Mouse (Mus musculus): ENCODE data around the gene Rdh19. TPM values are rescaled to one million over a fixed set of nuclear protein-coding genes. Genes with fewer than 3 reads are reported as not detected.

Gene Rdh19
- total RNA-seq, 2 experiments from 2014 or later: not detected

Other genes starting within 250 kb of the Rdh19 start
- 100 to 1,000 TPM; 286 to 296 TPM for gene Lrp1, start 228.8 kb upstream of the Rdh19 start, total RNA-seq (2021)
- 1 to 10 TPM; 6.0 to 6.1 TPM for gene Stat6, start 206.9 kb upstream of the Rdh19 start, total RNA-seq (2021)
- gene Nemp1, start 183.0 kb upstream of the Rdh19 start, total RNA-seq (2021): 1 to 10 TPM; 4.8 to 5.6 TPM
- gene Nab2, start 181.4 kb upstream of the Rdh19 start, total RNA-seq (2021): 10 to 100 TPM; 21.5 to 21.9 TPM
- gene Myo1a, start 144.8 kb upstream of the Rdh19 start, total RNA-seq (2021): under 1 TPM; 0.46 to 0.82 TPM
- gene Tac2, start 125.5 kb upstream of the Rdh19 start, total RNA-seq (2021): 1 to 10 TPM; 2.8 to 4.3 TPM
- gene Zbtb39, start 110.4 kb upstream of the Rdh19 start, total RNA-seq (2021): 10 to 100 TPM; 14.5 to 15.1 TPM
- 1 to 10 TPM; 1.1 to 1.4 TPM for gene Gpr182, start 98.2 kb upstream of the Rdh19 start, total RNA-seq (2021)
- gene Rdh1, start 90.2 kb upstream of the Rdh19 start, total RNA-seq (2021): under 1 TPM; 0.22 TPM
- not detected for gene Rdh16f1, start 90.1 kb upstream of the Rdh19 start, total RNA-seq (2021)
- gene Rdh9, start 73.5 kb upstream of the Rdh19 start, total RNA-seq (2021): under 1 TPM; 0.60 to 0.72 TPM
- gene Rdh16, start 48.8 kb upstream of the Rdh19 start, total RNA-seq (2021): under 1 TPM in 1 of 2 experiments, not detected in 1; 0.12 TPM
- not detected for gene Rdh16f2, start 16.5 kb downstream of the Rdh19 start, total RNA-seq (2021)
- gene Rdh7, start 38.9 kb downstream of the Rdh19 start, total RNA-seq (2021): not detected
- not detected for gene Sdr9c7, start 48.6 kb downstream of the Rdh19 start, total RNA-seq (2021)
- gene Hsd17b6, start 157.7 kb downstream of the Rdh19 start, total RNA-seq (2021): not detected
- gene Prim1, start 165.2 kb downstream of the Rdh19 start, total RNA-seq (2021): 10 to 100 TPM; 19.9 to 23.8 TPM
- 100 to 1,000 TPM; 481 to 496 TPM for gene Naca, start 185.6 kb downstream of the Rdh19 start, total RNA-seq (2021)
- 100 to 1,000 TPM; 179 to 184 TPM for gene Ptges3, start 209.0 kb downstream of the Rdh19 start, total RNA-seq (2021)
- 1,000 to 10,000 TPM; 1,302 to 1,309 TPM for gene Atp5b, start 233.3 kb downstream of the Rdh19 start, total RNA-seq (2021)
- 10 to 100 TPM; 34.5 to 36.2 TPM for gene Baz2a, start 241.6 kb downstream of the Rdh19 start, total RNA-seq (2021)